Mouse (Mus musculus) lung, postnatal 0 days (tissue): ENCODE measurements around the gene Slc12a6.

Experiments used
- CTCF ChIP-seq: IDR thresholded peaks from 2 replicates; pipeline ENCODE4 v1.5.1; 2016; ENCODE audit warnings: antibody characterized with exemption, mild to moderate bottlenecking
- EP300 ChIP-seq: IDR thresholded peaks from 2 replicates; pipeline ENCODE4 v1.6.1; 2016; ENCODE audit warnings: antibody characterized with exemption, mild to moderate bottlenecking, control low read depth

DNA sequence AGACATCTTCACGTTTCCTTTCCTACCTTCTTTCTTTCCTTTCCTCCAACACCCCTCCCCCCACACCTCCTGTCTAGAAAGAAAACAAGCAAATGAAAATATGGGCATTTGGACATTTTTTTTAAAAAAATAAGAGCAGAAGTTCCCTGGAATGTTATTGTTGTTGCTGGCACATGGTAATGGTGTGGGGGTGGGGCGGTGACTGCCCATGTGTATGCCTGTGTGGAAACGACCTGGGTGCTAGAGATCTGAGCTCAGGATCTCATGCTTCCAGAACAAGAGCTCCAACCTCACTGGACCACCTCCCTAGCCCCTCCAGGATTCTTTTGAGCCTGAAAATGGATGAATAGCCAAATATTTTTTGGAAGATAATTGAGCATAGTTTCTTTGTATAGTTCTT lies 75.5 kb downstream of the Slc12a6 start:
- TF ChIP-seq EP300: no peak
- TF ChIP-seq CTCF: no peak
